Mouse (Mus musculus) right cerebral cortex, adult 18-20 months (tissue): ENCODE results near the gene Fermt3.
"Not testable (repeated sequence)": the region's sequence is repeated elsewhere in the genome, so short reads cannot be mapped to it uniquely, and the experiment has no call there.

Source experiments
- DNase-seq: peaks from one replicate; pipeline ENCODE4 v3.0.0; 2022; ENCODE audit warnings: mixed read lengths

Fermt3 gene

DNA sequence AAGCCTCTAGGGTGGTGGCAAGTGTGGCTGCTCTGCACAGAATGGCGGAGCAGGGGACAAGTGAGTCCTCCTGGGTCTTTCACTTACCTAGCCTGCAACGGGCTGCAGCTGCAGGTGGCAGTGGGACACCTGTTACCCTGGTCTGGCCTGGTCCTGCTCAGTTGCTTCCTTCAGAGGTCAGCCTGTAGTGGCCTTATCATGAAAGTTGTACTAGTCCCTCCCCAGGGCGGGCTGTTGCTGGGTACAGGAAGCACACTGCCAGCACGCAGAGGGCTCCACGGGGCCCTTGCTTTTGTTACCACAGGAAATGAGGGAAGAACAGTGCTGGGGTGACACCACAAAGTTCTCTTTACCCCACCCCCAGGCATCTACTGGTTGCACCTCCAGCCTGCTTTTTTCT is at the start of gene Fermt3:
TSS of gene Fermt3 (minus strand) at position 279 of the 400 bp plus-strand sequence.
- DNase-seq: no peak

DNA sequence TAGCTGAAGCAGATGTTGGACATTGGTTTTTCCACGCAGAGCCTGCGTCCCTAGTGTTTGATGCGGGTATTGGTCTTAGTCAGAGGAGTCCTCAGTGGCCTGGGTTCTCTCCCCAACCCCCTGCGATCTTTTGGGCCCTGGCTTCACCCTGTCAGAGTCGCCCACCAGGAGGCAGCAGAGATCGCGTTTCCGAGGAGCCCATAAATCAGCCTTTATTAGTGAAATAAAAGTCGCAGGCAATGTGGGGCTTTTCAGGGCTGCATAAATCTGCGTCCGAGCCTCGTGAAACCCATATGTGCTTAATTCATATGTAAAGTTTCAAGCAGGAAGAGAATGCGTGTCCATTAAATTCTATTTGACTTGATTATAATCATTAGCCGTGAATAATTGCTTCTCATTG is 48.9 kb upstream of the Fermt3 start:
- DNase-seq: peak; percentile 65

DNA sequence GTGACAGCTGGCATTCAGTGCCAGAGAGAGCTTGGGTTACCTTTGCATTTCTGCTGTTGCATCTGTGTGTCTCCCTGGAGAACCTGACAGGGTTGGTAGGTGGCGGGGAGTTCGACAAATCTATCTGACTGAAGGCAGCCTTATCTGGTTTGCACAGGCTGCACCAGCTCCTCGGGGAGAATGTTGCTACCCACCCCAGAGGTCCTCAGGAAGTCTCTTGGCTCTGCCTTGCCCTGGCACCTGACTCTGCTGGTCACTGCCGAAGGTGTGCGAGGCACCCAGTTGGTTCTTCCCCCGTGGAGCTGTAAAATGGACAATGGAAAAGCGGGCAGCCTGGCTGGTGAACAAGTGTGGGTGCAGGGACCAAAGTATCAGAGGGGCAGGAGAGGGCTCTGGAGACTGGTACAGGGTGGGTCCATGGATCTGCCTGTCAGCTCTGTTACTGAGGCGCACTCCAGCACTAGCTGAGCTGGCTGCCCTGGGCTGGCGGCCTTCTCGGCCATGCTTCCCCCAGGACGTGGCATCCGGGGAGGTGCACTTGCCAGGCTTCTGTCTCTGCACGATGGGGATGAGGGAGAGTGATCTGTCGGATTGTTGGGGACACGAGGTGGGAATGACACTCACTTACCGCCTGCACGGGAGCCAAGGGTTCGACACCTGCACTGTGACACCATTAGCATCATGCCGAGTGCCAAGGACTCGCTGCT is 48.2 kb upstream of the Fermt3 start:
- no peak for DNase-seq

DNA sequence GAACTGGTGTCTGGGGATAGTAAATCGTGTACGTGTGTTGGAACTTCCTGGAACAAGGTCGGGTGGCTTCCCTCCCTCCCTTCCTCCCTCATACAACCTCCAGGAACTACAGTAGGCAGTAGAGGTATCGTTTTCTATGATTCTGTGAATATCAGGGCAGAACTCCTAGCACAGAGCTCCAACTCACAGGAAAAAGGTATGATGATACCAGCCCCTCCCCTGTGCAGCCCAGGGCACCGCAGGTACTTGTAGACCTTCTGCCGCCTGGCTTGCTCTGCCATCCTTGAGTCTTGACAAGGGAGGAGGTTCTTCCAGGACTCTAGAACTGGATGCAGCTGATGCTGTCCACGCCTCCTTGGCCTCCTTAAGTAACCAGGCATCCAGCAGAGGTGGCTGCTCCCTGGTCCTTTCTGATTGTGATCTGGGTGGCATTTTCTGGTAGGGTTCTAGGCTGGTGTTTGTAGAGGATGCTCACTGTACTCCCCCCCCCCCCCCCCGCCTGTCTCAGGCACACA is 47.6 kb upstream of the Fermt3 start:
- no peak for DNase-seq

DNA sequence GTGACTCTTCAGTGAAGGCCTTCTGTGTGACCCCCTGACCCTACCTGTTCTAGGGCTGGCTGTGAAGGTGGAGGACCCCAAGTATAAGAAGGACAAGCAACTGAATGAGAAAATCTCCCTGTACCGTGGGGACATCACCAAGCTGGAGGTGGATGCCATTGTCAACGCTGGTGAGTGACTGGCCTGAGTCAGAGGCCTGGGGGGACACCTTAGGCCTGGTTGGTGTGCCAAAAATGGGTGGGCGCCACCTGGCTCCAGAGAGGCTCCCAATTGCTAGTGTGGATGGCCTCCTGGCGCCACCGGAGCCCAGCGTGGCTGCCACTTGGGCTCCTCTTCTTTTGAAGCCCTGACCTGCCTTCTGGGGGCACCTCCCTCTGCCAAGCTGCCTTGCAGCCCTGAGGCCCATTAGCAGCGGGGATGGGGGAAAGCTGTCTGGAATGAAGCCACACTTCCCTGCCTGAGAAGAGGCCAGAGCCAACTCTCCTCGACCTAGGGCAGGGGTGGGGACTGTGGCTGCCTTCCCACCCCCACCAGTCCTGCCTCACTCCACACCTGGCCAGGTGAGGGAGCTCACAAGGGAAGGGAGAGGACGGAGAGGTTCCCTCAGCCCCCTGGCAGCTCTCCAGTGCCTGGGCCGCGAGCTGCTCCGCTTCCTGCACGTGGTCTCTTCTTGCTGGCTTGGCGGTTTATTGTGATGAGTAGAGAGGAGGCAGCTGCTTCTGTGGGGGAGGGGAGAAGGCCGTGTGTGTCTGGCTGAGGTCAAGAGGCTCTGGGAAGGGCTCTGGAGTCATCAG is 47.0 kb upstream of the Fermt3 start:
- DNase-seq: no peak

DNA sequence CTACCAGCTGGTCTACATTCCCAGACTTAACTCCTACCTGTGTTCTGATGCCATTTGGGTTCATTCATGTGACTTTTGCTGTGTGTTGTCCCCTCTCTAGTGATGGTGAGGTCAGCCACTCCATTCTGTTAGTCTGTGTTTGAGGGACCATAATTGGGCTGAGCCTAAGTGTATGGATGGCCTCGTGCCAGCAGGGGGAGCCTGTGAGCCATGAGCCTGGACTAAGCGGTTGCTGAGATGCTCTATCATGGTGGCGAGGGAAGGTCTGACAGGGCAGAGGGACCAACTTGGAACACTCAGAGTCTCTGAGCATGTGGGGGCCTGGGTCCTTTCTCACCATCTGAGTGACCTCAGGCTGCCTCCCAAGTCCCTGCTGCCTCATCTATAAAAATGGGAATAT is 45.3 kb upstream of the Fermt3 start:
- peak; percentile 83 for DNase-seq

DNA sequence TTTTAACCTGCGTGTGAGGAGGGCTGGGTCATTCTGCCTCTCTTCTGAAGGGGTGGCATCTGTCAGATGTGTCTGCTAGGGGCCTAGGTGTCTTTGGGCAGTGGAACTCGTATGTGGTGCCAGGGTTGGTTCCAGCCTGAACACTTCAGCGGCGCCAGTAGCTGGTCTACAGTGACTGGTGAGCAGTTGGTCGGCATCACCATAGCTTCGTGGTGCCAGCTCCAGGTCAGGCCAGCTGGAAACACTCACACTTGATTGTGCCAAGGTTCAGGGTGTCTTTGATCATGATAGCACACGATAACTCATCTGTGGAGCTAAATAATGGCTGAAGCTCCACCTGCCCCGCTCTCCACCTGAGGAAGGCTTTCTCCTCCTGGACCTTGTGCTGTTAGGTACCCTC is 43.6 kb upstream of the Fermt3 start:
- no peak for DNase-seq

DNA sequence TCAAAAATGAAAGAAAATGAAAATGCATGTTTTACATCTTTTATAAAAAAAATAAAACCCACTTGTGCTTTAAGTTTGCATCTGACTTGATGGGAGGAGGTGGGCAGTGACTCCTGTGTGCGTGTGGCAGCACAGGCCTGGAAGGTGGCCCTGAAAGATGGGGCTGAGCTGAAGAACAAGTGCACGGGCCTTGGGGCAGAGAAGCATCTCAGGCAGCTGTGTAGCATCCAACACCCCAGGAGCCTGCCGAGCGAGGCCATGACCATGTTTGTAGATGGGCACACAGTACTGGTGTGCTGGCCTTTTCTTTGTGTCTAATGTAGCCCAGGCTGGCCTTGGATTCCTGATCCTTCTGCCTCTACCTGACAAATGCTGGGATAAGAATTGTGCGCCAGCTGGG is 42.8 kb upstream of the Fermt3 start:
- DNase-seq: no peak

DNA sequence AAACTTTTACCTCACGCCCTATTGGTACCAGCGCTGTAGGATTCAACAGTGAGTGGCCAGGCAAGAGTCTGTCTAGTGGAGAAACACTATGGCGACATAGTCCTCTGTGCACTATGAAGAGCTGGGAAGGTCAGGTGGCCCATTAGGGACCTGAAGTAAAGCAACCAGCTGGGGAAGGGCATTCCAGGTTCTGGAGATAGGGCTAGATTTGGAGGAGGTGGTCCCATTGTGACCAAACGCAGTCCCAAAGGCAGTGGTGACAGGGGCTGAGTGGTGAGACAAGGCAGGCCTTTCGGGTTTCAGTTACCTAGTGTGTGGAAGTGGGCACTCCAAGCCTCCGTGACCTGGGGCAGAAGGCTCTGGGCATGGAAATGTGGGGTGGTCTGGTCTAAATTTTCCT is 39.3 kb upstream of the Fermt3 start:
- no peak for DNase-seq

DNA sequence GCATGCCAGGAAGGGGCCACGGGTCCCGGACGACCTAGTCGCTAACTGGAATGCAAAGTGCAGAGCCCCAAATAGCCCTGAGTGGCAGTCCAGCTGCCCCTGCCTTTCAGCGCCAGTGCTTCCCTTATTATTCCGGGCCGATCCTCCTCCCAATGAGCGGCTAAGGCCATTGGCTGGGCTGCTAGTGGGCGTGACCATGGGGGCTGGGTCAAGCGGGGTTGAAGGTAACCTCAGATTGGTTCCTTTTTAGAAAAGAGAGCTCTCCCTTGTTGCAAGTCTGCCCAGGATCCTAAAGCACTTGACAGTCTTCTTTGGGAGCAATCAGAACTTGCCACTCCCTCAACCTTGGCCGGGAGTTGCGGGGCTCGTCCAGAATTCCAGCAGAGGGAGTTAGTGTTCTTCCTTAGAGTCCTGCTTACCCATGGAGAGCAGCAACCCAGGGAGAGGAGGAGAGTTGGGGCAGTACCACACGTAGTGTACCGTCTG is 38.5 kb upstream of the Fermt3 start:
- peak; percentile 72 for DNase-seq

DNA sequence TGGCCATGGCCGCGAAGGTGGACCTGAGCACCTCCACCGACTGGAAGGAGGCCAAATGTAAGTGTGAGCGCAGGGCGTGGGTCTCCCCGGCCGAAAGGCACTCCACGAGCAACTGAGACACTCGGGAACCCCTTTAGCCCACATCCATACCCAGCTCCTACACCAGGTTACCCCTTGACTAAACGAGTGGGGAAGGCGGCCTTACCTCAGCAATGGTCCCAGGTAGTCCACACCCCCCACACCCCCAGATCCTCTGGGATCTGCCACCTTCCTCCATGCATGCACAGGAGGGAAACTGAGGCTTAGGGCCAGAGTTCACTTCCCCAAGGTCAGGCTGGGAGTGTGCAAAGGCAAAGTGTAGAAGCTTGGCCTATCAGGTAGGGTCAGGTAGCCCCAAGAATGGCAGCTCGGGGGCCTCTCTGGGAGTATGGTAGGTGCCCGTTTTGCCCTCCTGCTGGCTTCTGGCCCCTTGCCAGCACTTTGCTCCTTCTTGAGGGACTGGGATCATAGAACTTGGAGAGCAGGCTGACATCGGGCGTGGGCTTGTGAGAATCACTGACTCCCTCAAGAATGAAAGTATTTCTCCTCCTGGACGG is 38.0 kb upstream of the Fermt3 start:
- no peak for DNase-seq

DNA sequence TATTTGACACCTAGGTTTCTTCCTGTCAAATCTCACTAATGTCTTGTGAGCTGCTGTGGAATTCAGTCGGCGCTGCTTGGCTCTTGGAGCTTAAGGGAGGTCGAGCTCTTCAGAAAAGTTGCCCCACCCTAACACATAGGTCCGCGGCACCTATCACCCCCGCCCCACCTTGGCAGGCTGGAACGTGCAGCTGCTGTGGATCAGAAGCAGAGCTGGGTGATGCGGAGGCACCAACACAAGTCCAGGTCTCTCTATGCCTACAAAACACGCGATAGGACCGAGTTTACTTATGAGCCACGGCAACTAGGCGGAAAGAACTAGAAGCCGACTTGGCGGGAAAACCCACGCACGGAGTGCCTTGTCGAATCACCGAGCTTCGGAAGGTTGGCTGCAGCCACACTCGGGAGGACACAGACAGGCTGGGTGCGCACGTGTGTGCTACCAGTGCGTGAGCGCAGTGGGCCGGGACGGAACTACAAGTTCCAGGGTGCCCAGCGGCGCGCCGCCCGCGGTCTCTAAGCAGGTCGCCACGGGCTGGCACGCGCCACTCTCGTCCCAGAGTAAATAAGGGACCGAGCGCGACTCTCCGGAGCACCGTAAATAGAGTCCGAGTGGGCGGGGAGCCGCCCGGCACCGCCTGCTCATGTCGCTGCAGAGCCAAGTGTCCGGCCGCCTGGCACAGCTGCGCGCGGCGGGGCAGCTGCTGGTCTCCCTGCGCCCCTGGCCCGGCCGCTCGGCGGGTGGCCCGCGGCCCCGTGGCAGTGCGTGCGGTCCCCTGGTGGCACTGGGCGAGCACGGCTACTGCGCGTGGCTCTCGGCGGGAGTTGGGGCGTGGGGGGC is 37.2 kb upstream of the Fermt3 start, which contains the start of gene Macrod1:
TSS of gene Macrod1 (plus strand) at position 563 of the 840 bp plus-strand sequence.
- peak; percentile 86 for DNase-seq

DNA sequence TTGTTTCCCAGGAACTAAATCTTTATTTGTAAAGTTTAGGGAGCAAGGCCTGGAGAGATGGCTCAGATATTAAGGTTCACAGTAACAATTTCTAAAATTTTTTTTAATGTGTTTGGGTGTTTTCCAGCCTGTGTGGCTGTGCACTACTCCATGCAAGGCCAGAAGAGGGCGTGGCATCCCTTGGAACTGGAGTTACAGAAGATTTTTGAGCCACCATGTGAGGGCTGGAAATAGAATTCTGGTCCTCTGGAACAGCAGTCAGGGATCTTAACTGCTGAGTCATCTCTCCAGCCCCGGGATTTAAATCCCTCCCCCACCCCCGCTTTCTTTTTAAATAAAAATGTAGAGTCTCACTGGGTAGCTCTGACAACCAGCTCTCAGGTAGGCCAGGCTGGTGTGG is 35.9 kb upstream of the Fermt3 start:
- no peak for DNase-seq

DNA sequence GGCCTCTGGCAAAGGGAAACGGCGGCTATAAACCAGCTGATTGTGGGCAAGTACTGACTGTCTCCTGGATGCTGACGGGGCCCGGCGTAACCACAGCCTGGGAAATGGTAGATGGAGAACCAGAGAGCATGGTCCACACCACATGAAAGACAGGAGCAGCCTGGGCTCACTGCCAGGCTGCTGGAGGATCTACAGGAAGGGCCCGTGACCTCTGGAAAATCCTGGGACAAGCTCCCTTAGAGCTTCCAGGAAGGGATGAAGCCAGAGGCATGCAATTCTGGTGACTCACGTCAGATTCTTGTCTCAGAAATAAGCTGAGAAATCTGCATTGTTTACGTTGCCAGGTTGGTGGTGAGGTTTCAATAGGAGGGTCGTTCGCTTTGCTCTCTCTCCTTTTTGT is 35.5 kb upstream of the Fermt3 start:
- no peak for DNase-seq

DNA sequence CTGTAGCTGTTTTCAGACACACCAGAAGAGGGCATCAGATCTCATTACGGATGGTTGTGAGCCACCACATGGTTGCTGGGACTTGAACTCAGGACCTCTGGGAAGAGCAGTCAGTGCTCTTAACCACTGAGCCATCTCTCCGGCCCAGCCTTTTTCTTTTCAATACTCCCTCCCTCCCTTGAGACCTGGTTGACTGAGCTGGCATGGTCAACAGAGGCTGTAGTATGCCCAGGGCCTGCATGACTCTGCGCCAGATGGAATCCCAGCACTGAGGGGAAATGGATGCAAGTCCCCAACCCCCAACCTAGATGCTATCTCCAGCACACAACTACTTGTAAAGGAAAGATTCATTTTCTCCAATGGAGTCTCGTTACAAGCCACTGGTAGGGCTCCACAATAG is 34.1 kb upstream of the Fermt3 start:
- DNase-seq: not testable (repeated sequence)

DNA sequence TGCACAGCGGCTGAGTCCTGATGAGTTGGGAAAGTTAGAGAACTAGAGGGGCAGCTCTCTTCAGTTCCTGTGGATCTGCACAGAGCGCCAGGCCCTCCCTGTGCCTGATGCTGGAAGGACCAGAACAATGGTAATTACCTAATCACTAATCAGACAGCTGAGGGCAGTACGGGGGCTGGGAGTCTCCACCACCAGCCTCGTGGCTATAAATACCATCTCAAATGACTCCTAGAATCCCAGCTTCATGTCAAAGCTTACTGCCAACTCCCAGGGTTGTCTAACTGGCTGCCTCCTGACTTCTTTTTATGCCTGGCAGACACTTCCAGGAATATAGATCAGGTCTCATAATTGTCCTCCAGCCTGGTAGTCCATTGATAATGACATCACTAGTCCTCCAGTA is 25.4 kb upstream of the Fermt3 start:
- no peak for DNase-seq

DNA sequence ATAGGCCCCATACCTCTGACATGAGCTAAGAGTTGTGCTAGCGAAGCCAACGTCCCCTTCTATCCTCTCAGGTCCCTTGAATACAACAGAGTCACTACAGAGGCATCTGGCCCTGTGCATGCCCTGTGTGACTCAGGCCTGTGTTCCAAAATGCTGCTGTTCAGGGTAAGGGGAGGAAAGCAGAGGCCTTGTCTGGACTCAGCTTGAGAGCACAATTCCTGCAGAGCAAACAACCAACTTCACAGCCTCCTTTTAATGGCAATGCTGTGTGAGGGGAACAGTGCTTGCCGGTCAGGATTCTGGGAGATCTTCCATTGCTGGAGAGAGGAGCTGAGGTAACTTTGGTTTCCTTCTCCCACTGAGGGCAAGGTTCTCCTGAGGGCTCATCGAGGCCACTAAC is 25.0 kb upstream of the Fermt3 start:
- no peak for DNase-seq

DNA sequence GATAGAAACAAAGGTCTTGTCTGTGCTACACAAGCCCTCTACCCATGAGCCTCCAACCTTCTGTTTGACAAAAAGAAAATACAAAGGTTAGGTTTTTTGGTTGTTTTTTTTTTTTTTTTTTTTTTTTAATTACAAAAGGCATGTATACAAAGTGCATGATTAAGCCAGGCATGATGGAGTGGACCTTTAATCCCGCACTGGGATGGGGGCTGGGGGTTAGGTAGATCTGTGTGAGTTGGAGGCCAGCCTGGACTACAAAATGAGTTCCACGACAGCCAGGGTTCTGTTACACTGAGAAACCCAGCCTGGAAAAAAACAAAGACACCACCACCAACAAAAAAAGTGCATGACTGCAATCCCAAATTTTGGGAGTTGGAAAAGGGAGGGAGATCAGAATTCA is 21.9 kb upstream of the Fermt3 start:
- DNase-seq: no peak

DNA sequence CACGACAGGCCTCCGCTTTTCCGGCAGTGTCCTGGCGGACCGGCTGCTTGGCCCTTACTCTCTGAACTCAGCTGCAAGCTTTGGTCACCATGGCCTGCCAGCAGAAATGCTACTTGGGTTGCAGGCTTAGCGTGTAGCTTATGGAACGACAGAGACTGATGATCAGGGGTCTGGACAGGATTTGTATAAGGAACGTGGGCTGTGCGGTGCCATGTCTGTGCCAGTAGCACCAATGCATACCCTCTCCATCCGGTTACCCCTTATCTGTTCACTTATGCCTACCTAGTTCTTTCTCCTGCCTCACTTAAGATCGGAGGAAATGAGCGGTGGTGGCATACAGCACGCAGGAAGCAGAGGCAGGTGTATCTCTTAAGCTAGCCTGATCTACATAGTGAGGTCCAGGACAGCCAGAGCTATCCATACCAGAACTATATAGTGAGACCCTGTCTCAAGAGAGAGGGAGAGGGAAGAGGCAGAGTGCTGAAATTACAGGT is 21.4 kb upstream of the Fermt3 start:
- no peak for DNase-seq

DNA sequence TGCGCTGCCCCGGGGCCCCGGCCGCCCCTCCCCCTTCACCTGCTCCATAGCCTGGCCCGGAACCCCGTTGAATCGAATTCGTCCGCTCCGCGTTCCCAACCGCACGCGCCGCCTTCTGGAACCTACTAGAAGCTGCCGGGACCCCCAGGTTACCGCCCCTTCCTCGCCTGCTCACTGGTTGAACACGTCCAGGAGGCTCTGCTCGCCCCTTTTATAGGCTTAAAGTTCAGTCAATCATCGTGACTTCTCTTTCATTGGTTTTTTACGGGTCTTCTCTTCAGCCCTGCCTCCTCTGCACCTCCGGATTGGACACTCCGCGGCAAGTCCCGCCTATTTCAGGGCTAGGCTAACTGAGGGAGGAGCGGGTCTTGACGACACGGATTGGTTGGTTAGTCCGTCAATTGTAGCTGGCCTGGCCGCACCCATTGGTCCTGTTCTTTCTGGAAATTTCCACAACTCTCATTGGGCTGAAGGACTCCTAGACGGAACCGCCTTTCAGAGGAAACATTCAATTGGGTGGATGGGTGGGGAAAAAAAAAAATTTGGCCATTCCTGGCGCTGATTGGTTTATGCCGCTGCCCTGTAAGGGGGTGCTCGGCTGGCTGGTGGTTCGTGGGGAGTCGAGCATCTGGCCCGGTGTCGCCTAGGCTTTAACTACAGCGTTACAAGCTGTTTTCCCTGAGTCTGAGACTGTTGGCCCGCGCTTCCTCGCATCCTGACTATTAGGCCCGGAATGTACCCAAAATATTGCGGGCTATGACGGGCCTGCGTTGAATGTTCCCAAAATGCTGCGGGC is 20.8 kb upstream of the Fermt3 start, which contains the start of gene Stip1:
TSS of gene Stip1 (minus strand) at position 127 of the 796 bp plus-strand sequence.
- peak; percentile 100 for DNase-seq

DNA sequence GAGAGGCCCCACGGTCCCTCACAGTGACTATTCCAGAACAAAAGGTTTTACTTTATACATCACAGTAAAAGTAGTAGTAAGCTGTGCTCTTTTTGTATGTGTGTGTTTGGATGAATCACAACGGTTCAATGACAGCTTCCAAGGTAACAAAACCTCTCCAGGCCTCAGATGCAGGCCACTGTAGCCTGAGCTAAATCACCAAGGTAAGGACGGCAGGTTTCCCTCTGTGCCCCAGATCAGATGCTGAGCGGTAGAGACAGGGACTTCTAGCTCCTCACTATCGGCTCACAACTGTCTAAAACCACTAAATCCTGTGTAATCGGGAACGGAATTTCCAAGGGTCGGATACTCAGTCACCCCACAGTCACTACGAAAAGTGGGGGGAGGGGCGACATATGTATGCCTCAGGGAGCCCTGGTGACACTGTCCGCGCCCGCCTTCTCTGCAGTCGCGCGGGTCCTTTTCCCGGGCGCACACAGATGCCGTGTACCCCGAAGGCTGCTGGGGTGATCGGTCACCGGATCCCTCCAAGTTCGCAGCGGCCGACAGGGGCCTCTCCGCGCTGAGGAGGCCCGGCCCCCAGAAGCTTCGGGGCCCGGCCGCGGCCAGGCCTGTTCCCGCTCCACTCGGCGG is 19.9 kb upstream of the Fermt3 start:
- peak; percentile 54 for DNase-seq
